Mouse (Mus musculus): ENCODE measurements around the gene Trim34a. TPM values are rescaled to one million over a fixed set of nuclear protein-coding genes. Genes with fewer than 3 reads are reported as not detected.
A peak's percentile ranks its signal among the peaks of the same experiment; 100 is the strongest.
"Not testable (repeated sequence)": the region's sequence is repeated elsewhere in the genome, so short reads cannot be mapped to it uniquely, and the experiment has no call there.

Gene Trim34a
- total RNA-seq (2021): 7.7 and 12.1 TPM in 2 replicates
- long read RNA-seq, transcript Trim34a-201 (8 exons, 2,590 nt): major isoform, 5 of 11 reads
- long read RNA-seq, partial matches to known transcripts: 1 of 11 reads
- long read RNA-seq, other reads (novel, unspliced or antisense): 2 of 11 reads

- peak; percentile 18 for DNase-seq
Measured at GRCm38 (mm10) chr7:104244287-104245181, at the start of gene Trim34a. Gene Trim34a (plus strand): TSS chr7:104244457.

DNA sequence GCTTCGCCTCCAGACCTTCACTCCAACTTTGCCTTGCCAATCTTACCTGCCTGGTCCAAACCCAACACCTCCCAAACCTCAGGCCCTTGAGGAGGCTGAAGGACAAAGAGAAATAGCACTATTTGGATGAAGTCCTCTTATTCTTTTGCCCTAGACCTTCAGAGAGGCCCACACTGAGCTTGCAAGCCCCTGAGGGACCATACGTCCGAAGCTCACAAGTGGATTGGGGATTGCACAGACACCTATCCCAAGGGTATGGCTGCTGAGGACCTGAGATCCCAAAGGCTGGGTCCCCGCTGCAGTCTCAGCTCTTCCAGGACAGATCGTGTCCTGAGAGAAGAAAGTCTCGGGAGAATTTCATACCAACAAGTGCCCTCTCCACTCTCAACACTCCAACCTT is 48.4 kb upstream of the Trim34a start, which contains the start of gene Olfr649:
TSS of gene Olfr649 (minus strand) at position 101 of the 400 bp plus-strand sequence.
- DNase-seq: no peak

DNA sequence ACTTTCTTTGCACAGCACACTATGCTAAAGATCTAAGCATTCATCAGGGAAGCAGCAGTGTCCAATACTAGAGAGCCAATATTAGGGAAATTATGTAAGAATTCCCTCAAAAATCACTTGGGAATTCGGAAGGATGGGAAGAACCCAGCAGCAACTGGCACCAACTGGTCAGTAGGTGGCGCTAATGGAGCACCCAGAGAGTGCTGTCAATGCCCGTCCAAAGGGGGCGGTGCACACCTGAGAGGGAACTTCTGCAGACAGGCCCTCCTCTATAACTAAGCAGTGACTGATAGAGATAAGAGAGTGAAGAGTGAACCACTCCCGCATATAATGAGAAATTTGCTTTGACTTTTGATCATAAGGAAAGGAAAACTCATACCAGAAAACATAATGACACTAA is 44.4 kb upstream of the Trim34a start:
- peak; percentile 74 for DNase-seq

DNA sequence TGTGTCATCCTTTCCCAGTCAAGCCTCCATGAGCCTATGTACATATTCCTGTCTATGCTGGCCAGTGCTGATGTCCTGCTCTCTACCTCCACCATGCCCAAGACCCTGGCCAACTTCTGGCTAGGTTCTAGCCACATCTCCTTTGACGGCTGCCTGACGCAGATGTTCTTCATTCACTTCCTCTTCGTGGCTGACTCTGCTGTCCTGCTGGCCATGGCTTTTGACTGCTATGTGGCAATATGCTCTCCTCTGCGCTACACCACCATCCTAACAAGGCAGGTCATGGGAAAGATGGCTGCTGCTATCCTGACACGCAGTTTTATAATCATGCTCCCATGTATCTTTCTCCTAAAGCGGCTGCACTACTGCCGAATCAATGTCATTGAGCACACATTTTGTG is 38.1 kb upstream of the Trim34a start:
- no peak for DNase-seq

GRCm38 (mm10) chr7:104216011-104216535 is 28.2 kb upstream of the Trim34a start:
- DNase-seq: no peak

DNA sequence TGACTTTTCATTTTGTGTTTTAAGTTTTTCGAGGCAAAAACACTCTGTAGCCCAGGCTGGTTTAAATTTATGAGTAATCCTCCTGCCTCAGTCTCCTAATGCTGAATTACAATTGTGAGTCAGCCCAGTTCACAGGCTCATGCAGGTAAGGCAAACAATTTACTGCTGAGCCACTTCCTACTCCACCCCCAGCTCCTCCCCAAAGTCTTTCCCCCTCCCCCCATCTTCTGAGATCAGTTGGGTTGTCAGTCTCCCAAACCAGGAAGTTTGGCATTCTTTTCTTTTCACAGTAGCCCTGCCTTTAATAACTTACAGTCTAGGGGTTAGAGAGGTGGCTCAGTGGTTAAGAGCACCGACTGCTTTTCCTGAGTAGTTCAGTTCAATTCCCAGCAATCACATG is 26.4 kb upstream of the Trim34a start:
- DNase-seq: no peak

- DNase-seq: peak; percentile 91
Measured at GRCm38 (mm10) chr7:104218701-104219569, 25.3 kb upstream of the Trim34a start, which contains the start of gene Trim6. Gene Trim6 (plus strand): TSS chr7:104218793.

GRCm38 (mm10) chr7:104231203-104231602 is 13.1 kb upstream of the Trim34a start:
- peak; percentile 21 for DNase-seq

DNA sequence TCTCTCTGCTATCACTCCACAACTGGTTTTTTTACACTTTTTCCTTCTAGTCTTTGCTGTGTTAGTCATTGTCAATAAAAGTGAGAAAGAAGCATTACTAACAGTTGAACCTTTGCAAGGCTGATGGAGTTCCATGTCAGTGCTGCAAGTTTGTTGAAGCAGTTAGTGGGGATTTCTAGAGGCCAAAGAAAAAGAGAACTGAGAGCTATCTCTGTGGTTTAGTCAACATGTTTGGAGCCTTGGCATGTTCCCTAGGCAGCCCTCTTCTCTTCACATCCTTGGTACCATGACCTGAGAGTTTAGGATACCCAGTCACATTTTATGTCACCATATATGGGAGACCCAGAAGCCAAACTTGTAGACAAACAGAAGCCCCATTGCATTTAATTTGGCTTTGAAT is 3.4 kb upstream of the Trim34a start:
- DNase-seq: no peak

DNA sequence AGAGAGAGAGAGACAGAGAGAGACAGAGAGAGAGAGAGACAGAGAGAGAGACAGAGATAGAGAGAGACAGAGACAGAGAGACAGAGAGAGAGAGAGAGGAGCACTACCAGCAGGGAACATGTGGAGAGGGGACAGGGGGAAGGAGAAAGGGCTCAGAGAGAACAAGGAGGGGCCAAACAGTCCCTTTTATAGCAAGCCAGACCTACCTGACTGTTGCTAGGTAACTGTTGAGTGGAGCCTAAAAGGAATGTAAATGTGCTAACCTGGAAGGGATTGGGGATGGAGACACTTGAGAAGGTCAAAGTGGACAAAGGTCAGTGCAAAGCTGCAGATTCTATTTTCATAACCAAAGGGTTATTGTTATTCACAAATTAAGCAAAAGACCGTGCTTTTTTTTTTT is 641 bp upstream of the Trim34a start:
- DNase-seq: no peak

DNA sequence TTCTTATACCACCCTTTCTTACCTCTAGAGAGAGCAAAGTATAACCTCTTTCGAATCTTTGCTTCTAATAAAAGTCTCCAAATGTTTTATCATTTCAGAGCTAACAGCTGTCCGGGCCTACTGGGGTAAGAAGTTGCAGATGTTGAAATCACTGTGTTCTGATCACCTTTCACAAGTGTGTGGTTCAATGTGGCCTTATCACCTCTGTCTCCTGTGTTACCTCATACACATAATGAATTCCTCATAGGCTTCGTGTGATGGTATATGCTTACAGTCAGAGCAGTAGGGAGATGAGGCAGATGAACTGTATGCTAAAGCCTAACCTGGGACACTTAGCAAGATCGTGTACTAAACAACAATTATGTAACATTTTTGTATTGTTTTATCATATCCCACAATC is 16.1 kb downstream of the Trim34a start:
- not testable (repeated sequence) for DNase-seq

DNA sequence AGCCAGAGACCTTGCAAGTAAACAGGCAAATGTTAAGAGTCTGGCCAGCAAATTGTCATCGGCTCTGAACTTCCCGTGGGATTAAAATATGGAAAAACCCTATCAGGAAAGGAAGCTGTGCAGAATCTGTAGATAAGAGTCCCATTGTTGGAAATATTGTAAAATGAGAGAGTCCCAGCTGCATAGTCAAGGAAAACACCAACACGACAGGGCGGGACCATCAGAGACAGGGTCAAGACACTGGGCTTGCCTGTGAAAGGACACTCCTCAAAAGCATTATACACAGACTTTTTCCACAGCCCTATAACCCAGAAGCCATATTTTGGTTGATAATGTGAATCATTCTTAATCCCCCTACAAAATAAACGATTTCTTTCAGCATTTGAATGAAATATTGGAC is 21.1 kb downstream of the Trim34a start:
- DNase-seq: not testable (repeated sequence)

DNA sequence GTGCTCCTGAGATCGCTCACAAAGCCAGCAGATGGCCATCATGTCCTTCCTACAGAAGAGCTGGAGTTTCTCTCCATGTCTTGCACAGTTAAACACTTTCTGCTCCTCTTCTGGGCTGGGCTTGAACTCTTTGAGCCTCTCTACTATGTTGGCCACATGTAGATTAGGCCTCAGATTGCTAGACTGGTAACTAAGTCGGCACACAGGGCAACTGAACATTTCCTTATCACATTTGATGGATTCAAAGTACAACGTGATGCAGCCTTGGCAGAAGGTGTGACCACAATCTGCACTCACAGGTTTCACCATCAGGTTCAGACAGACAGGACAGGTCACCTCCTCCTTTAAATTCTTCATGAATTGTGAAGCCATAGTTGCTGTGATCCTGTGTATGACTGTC is 35.1 kb downstream of the Trim34a start:
- not testable (repeated sequence) for DNase-seq

DNA sequence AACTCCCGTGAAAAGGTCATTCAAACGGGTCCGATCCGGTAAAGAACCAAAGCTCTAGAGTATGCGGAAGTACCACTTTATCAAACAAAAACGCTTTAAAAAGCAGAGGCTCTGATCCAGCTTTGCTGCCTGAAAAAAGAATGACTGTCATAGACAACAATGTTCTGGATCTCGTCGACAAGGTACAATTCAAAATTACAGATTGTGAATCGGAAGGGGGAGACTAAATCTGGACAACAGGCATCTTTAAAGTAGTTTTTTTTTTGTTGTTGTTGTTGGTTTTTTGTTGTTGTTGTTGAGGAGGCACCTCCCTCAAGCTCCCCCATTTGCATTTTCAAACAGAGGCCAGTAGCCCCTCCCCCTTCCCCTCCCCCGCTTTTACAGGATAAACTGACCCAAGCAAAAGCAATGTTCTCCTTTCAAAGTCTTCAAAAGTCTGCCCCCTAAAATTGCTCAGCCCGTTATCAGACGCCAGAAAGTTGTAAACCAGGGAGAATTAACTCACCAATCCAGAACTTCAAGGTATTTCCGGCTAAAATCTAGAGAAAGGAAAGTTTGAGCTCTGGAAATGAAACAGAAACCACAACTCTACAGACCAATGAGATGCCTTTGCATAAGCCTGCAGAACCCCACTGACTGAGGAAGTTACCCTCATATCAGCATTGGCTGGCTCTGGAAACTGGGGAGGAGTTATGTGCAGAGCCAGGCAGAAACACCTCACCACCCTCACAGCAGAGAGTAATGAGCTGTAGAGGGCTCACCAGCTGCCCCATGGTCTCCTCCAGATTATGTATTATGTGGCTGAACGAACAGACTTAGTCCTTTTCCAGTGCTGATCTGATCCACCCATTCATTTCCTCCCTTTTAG is 43.6 kb downstream of the Trim34a start, which contains the start of gene Trim5:
TSS of gene Trim5 (minus strand) at position 519 of the 868 bp plus-strand sequence.
- peak; percentile 4 for DNase-seq

DNA sequence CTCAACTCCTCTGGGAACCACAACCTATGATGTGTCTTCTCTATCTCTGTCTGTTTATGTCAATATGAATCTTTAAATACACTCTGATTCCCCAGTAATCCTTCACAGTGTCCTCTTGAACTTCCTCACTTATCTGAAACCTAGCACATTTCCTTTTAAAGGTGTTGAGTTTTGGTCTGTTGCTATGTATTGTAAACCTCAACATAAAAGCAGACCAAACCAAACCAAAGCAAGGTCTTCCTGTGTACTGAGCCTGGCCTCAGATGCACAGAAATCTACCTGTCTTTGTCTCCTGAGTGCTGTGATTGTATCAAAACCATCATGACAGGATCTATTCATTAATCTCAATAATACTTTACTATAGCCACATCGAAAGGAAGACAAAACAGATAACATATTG is 46.4 kb downstream of the Trim34a start:
- DNase-seq: no peak

- no peak for DNase-seq
Measured at GRCm38 (mm10) chr7:104291638-104292400, 47.6 kb downstream of the Trim34a start.

All from adrenal gland, postnatal 25 days (tissue).